Mouse (Mus musculus) c-Kit-positive CD71-positive TER-119-positive erythroid progenitor cells, embryonic 14.5 days (primary cell): ENCODE results near the gene Itgam.

Experiments used
- DNase-seq: peaks from one replicate; pipeline ENCODE4 v3.0.0-alpha.2; 2013; ENCODE audit warnings: low spot score

Gene Itgam

DNA sequence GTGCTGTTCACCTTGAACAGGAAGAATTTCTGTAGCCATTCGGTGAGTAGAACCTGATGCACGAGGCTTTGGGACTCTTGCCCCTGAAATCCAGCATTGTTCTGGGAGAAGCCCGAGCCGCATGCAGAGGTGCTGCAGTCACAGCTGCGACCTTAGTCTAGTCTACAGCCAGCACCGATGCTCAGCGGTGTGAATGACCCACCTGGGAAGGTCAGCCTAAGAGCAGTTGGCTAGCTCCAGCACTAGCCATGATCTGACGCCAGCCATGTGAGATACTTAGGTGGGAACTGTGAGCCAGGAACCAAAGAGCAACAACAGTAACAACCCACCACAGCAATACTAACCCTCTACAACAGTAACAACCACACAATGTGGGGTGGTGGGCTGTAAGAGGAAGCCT, 4.6 kb upstream of the Itgam start:
- no peak for DNase-seq

GRCm38 (mm10) chr7:128058576-128058975, 3.9 kb upstream of the Itgam start:
- no peak for DNase-seq

DNA sequence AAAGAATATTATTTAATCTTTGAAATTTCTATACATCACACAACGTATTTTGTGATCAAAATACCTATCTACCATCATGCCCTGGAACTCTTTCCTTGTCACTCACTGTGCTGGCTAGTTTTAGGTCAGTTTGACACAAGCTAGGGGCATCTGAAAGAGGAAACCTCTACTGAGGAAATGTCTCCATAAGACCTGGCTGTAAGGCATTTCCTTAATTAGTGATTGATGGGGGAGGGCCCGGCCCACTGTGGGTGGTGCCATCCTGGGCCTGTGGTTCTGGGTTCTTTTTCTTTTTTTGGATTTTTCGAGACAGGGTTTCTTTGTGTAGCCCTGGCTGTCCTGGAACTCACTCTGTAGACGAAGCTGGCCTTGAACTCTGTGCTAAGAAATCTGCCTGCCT, 3.3 kb upstream of the Itgam start:
- DNase-seq = no peak

DNA sequence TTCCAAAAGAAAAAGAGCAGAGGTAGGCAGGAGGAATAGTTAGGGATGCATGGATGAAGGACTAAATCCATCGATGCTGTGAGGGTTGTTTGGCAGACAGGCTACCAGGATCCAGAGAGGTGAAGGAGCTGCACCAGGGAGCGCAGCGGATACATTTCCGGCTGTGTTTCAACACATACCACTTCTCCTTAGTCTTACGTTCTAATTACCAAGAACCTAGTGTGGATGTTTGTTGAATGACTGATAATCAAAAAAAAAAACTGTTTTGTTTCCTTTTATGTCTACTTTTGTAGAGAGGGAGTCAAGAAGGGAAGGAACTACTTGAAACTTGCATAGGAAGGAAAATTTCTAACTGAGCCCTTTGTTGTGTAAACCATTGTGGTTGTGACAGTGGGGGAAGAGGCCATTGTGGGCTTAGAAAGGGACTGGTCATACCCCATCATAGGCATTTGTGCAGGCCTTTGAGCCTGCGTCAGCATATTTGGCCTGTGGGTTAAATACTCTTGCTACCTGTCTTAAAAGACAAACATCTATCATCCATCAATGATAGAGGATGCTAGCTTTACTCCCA, 856 bp downstream of the Itgam start:
- DNase-seq = no peak

DNA sequence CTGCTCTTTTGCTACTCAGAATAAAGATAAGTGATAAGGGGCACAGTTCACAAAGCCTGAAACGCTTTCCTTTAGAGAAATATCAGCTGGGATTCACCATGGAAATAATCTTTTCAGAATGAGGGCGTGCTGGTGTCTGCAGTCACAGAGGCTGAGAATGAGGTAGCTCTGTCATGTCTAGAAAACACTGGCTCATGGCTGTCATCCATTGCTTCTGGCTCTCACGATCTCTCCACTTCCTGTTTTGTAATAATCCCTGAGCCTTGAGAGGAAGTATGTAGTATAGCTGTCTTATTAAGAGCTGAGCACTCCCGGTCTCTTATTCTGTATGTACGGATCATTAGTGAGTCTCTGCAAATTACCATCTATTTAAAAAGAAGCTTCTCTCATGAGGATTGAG, 3.1 kb downstream of the Itgam start:
- no peak for DNase-seq

GRCm38 (mm10) chr7:128067847-128068246, 5.4 kb downstream of the Itgam start:
- DNase-seq = no peak

GRCm38 (mm10) chr7:128069844-128070243, 7.4 kb downstream of the Itgam start:
- no peak for DNase-seq

DNA sequence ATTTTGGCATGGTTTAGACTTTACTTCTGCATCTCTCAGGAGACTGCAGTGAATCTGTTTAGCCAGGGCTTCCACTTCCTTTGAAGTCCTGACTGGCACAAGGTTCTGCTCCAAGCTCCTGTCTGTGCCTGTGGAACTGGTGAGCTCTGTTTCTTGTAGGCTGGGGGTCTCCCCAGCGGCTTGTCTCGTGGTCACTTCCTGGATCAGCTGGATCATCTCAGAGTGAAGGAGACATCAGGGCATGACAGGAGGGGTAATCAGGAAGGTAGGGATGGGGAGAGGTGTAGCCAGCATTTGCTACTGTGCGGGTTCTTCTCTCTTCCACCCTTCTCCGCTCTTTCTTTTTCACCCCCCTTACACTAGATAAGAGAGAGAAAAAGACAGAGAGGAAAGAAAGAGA, 9.4 kb downstream of the Itgam start:
- no peak for DNase-seq

GRCm38 (mm10) chr7:128080012-128080411, 17.6 kb downstream of the Itgam start:
- no peak for DNase-seq

DNA sequence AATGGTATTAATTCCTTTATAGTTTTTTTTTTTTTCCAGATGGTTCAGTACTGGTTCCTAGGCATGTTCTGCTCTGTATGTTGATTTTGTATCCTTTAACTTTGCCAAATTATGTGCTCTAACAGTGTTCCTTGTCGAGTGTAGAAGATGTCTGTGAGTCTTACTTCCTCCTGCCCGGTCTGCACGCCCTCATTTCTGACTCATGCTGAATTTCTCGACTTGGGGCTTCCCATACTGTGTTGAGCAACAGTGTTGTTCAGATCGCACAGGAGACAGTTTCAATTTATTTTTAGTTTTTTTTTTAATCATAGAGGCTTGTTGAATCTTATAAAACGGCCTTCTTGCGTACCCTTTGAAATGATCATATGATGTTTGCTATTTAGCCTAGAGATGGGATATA, 26.7 kb downstream of the Itgam start:
- DNase-seq = no peak

- DNase-seq = no peak
Observed at GRCm38 (mm10) chr7:128098135-128098534, 35.7 kb downstream of the Itgam start.

- DNase-seq = no peak
Observed at GRCm38 (mm10) chr7:128100742-128101357, 38.4 kb downstream of the Itgam start.

DNA sequence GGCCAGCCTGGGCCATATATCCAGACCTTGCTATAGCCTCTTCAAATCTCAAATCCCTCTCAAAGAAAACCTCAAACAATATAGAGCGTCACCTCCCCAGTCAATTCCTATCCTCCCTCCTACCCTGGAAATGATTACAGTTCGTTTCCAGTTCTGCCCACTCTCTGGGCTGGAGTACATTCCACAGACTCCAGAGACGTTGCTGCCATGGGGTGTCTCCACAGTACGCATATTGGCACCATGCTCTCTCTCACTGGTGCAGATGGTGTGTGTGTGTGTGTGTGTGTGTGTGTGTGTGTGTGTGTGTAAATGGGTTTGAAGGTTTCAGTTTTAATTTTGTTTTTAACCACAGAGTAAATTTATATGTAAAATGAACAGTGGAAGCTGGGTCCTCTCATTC, 42.8 kb downstream of the Itgam start:
- no peak for DNase-seq

GRCm38 (mm10) chr7:128107462-128107861, 45.0 kb downstream of the Itgam start:
- DNase-seq = no peak

DNA sequence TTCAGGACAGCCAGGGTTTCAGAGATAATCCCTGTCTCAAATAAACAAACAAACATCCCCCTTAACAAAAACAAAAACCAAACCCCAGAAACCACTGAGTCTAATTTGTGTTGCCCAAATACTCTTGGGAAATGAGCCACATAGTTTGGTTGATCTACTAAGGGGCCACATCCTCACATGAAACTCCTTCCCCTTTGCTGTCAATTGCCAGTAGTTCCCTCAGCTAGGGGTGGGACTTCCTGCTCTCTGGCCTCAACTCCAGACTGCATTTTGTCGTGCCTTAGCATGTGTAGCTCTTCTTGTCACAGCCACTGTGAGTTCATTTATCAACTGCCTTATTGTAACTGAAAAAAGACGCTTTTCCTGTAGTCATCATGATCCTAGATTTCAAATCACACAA, 47.9 kb downstream of the Itgam start:
- no peak for DNase-seq

DNA sequence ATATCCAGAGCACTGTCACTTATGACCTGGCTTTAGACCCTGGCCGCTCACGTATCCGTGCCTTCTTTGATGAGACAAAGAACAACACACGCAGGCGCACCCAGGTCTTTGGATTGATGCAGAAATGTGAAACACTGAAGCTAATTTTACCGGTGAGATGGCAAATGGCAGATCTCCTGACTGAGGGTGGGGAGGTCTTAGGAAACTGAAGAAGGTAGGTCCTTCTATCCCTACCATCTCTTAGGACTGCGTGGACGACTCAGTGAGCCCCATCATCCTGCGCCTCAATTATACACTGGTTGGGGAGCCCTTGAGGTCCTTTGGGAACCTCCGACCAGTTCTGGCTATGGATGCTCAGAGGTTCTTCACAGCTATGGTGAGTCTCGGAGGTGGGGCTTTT, 49.7 kb downstream of the Itgam start:
- DNase-seq = no peak

- no peak for DNase-seq
Observed at GRCm38 (mm10) chr7:128114371-128115105, 52.1 kb downstream of the Itgam start.

GRCm38 (mm10) chr7:128115211-128115958, 52.9 kb downstream of the Itgam start:
- no peak for DNase-seq

DNA sequence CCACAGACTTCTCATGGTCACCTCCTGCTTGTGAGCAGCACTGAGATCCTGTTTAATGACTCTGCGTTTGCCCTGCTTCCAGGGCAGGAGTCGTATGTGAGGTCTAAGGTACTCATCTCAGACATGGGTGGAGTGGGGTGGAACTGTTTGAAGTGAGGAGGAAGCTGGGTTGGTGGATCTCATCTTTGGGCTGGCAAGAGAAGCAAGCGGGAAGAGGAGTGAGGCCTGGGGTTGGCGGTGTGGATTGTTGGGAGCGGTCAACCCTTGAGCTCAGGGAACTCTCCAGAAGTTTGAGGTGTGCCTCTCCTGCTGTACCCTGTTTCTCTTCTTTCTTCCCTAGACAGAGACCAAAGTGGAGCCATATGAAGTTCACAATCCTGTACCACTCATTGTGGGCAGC, 54.0 kb downstream of the Itgam start:
- no peak for DNase-seq

DNA sequence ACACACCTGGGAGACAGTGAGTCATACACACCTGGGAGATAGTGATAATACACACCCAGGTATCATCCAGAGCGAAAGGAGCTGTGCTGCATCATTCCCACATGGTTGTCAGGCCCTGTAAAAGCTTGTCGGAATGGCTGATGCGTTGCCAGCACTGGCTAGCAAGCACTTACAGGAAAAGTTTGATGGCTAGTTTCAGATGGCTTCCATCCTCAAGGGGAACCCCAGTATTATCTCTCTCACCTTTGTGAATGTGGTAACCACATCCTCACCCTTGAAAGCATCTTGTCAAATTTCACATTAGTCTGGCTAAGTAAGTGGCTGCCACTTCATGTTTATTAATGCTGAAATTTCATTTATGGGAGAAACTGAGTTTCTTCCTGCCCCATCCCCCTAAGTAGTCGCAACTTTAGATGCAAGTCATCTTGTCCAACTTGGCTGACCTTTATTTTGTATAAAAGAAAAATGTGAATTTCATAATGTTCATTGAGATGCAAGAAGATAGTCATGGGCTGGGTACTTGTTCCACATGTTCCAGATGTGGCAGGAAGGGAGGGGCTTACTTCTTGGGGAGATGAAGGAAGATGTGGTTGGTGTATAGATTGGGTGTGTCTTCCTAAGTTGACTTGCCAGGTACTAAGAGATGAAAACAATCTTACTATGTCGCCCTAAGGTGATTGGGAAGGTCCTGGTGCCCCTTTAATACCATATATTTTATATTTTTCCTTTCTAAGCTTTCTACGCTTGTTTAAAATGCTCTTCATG, 57.5 kb downstream of the Itgam start:
- DNase-seq = no peak

DNA sequence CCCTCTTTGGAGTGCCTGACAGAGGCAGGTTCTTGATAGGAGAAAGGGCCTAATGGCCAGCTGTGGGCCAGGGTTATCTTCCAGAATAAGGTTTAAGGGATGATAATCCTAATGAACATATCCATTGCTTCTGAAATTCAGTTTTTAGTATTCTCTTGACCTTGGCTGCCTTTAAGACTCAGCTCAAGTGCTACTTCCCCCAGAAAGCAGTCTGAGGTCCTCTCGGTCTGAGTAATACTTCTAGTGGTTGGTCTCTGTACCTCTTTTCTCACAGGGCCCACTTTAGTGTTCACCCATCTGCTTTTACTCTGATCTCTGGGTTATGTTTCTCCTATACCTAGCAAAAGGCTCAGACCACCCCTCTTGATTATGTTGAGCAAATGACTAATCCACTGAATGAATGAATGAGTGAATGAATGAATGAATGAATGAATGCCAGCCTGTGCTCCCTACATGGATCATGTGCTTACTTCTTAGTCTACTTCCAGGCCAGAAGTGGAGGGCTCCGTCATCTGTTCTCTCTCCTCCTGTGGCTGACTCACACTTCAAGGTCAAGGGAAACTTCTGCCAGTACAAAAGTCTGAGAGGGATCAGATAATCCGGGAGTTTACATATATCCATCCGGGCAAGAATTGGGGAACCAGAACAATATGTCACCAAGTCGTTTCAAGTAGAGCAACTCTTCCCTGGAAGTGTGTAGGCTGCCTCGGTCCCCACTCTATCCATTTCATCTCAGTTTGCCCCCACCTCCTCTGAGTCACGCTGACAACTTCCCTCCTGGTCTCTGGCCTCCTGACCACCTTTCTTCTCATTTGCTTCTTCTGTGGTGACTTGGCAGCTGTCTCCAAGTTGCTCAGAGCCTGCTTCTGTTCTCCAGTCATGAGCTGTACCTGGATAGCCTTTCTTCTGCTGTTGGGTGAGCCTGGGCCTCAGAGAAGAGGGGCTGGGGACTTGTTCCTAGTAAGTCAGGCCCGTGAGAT, 66.6 kb downstream of the Itgam start, which contains the start of gene Itgax:
Itgax (plus strand) TSS at position 807 of the 980 bp plus-strand sequence.
- DNase-seq = no peak
